Mouse (Mus musculus) effector memory CD4-positive, alpha-beta T cell, adult 7 months (primary cell): ENCODE data around the gene Gm7356. TPM values are rescaled to one million over a fixed set of nuclear protein-coding genes. Genes with fewer than 3 reads are reported as not detected.

Source experiments
- polyA plus RNA-seq: library from polyadenylated mRNA; unstranded; fragments of 100-300 nt; shearing (Covaris generic); gene quantifications from one replicate; pipeline ENCODE4 v1.2.1, GENCODE M21; 2017

The Gm7356 gene
- polyA plus RNA-seq: not detected

DNA sequence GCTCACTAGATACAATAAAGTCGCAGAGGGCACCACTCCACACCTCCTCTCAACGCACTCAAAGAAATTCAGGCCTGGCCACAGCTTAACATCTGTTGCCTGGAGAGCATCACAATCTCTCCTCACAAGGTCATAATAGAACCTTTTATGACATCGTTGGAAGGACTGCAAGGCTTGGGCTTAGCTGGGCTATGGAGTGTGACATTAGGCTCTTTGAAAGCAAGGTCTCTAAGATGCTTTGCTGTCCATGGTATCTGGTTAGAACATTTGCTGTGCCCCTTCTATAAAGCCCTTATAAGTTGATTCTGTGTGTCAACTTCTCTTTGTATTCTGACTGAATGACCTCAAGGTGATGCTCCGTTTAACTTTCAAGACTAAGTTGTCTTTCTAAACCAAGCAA, at the start of gene Gm7356:
Gm7356 (minus strand) TSS at position 101 of the 400 bp plus-strand sequence.

Other genes with a start within 250 kb of the Gm7356 start
- gene Afdn, start 243.2 kb downstream of the Gm7356 start, polyA plus RNA-seq: 7.7 TPM
- 0.52 TPM for gene Tcte2, start 241.9 kb downstream of the Gm7356 start, polyA plus RNA-seq
- not detected for gene Gm7168, start 55.3 kb downstream of the Gm7356 start, polyA plus RNA-seq
- not detected for gene Gm7358, start 55.8 kb upstream of the Gm7356 start, polyA plus RNA-seq
- gene Dact2, start 200.6 kb upstream of the Gm7356 start, polyA plus RNA-seq: 0.37 TPM